Mouse (Mus musculus) neural tube, embryonic 13.5 days (tissue): Measurements from ENCODE around the gene Gm28269. TPM values are rescaled to one million over a fixed set of nuclear protein-coding genes. Genes with fewer than 3 reads are reported as not detected.

ENCODE experiments used
- ATAC-seq: fragments of 200-750 bp; cut with Nextera tagmentation; 2 replicates; pipeline ENCODE4 v1.8.0; 2017; ENCODE audit warnings: low read depth, mild to moderate bottlenecking, moderate TSS enrichment, moderate library complexity
- H3K27ac ChIP-seq: fragments of 300-500 bp; sonication (generic); replicated peaks from 2 replicates; pipeline ENCODE4 v1.5.1; 2015; ENCODE audit warnings: moderate library complexity, mild to moderate bottlenecking, inconsistent platforms
- H3K27me3 ChIP-seq: fragments of 300-500 bp; sonication (generic); 2 replicates; pipeline ENCODE4 v1.6.1; 2015; ENCODE audit warnings: mild to moderate bottlenecking, inconsistent platforms
- H3K36me3 ChIP-seq: fragments of 300-500 bp; sonication (generic); 2 replicates; pipeline ENCODE4 v1.6.1; 2015; ENCODE audit warnings: mild to moderate bottlenecking, inconsistent platforms
- H3K4me1 ChIP-seq: fragments of 300-500 bp; sonication (generic); replicated peaks from 2 replicates; pipeline ENCODE4 v1.6.1; 2015; ENCODE audit warnings: inconsistent platforms
- H3K4me2 ChIP-seq: fragments of 300-500 bp; sonication (generic); 2 replicates; pipeline ENCODE4 v1.6.1; 2015; ENCODE audit warnings: inconsistent platforms, mild to moderate bottlenecking, moderate library complexity
- H3K4me3 ChIP-seq: fragments of 300-500 bp; sonication (generic); 2 replicates; pipeline ENCODE4 v1.5.1; 2015; ENCODE audit warnings: mild to moderate bottlenecking, inconsistent platforms
- H3K9ac ChIP-seq: fragments of 300-500 bp; sonication (generic); 2 replicates; pipeline ENCODE4 v1.6.1; 2015; ENCODE audit warnings: moderate library complexity, mild to moderate bottlenecking, inconsistent platforms
- H3K9me3 ChIP-seq: fragments of 300-500 bp; sonication (generic); 2 replicates; pipeline ENCODE4 v1.6.1; 2016; ENCODE audit warnings: inconsistent platforms
- WGBS: fragments of 180-500 bp; shearing (Covaris S2); methylation state at CpG from one replicate; pipeline ENCODE4 v1.1.7; 2015; 5-methylcytosine and 5-hydroxymethylcytosine counted together
- polyA plus RNA-seq: library from polyadenylated mRNA; unstranded; fragments of >200 nt; fragmentation: Nextera tagmentation; extraction: Ambion mirVana; gene quantifications from 2 replicates; pipeline ENCODE4 v1.2.1, GENCODE M21; 2015

The Gm28269 gene
- not detected in 2 replicates for polyA plus RNA-seq

DNA sequence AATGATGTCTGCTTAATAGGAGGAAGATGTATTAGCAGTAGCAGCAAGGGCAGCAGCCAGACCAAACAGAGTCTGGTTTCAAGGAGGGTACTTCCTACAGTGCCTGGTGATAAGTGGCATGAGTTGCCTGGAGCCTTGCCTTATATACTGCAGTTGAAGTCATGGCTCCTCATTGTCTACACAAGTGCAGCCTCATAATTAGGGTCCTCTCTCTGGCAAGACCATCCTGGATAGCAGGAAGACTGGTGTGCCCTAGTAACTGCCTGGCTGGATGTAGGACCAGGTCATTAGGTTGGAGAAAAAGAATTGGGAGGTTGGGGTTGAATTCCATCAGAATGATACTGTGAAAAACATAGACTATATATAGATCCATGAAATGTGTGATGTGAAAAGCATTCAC, at the start of gene Gm28269:
Gene Gm28269 (minus strand): TSS at position 101 of the 400 bp plus-strand sequence.
- no peak for ATAC-seq
- Histone ChIP-seq H3K27me3 (no peaks in the 10 kb centered on the region), H3K27ac (no peak within 1 kb of the TSS), H3K4me3 (no peak within 1 kb of the TSS), H3K4me2 (no peak within 1 kb of the TSS), H3K4me1 (no peaks in the 10 kb centered on the region), H3K9ac (no peak within 1 kb of the TSS), H3K36me3 (no peaks in the 10 kb centered on the region), H3K9me3 (no peaks in the 10 kb centered on the region)

DNA sequence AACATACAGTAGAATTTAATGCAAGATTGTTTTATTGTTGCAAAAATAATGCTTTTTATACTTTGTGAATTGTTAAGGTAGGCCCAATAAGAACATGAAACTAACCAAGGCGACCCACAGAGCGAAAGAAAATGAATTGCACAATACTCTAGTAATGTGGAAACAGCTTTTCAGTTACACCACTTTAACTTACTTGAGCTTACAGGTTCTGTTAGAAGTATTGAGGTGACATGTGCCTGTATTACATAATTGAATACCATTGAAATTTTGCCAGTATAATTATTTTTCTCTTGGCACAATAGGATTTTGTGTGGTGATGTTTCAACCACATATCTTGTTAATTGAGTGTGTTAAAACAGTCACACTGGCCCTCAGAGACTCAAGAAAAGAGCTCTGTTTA, 28.0 kb downstream of the Gm28269 start:
- H3K36me3 ChIP-seq, result no peaks in the 10 kb centered on the region
- no peak for ATAC-seq
- WGBS, result 97% methylated on average over 2 of the region's 2 CpGs

DNA sequence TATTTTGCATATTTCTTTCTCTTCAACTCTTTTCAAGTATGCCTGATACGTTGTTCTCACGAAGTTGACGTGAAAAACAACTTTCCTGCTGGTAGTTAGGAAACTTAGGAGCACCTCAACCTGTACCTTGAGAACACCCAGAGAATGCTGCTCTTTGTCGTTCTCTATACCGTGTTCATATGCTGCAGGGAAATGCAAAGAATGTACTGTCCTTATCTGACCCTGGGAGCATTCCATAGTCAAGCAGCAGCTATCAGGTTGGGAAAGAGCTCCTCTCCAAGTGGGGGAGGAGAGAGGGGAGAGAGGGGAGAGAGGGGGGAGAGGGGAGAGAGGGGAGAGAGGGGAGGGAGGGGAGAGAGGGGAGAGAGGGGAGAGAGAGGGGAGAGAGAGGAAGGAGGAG, 29.6 kb downstream of the Gm28269 start:
- Histone ChIP-seq H3K4me1 (no peaks in the 10 kb centered on the region), H3K27me3 (no peaks in the 10 kb centered on the region), H3K27ac (no peak overlapping the region), H3K4me2 (no peak overlapping the region), H3K4me3 (no peak overlapping the region), H3K9me3 (no peaks in the 10 kb centered on the region), H3K36me3 (no peaks in the 10 kb centered on the region), H3K9ac (no peak overlapping the region)
- WGBS, result 67% methylated on average over 5 of the region's 5 CpGs
- no peak for ATAC-seq

More for the DNA sequence above, 28.0 kb downstream of the Gm28269 start:
- no peaks in the 10 kb centered on the region for H3K27me3 ChIP-seq
- H3K4me1 ChIP-seq, result no peaks in the 10 kb centered on the region
- no peak overlapping the region for H3K27ac ChIP-seq
- no peak overlapping the region for H3K4me2 ChIP-seq
- H3K4me3 ChIP-seq, result no peak overlapping the region
- no peaks in the 10 kb centered on the region for H3K9me3 ChIP-seq
- no peak overlapping the region for H3K9ac ChIP-seq

DNA sequence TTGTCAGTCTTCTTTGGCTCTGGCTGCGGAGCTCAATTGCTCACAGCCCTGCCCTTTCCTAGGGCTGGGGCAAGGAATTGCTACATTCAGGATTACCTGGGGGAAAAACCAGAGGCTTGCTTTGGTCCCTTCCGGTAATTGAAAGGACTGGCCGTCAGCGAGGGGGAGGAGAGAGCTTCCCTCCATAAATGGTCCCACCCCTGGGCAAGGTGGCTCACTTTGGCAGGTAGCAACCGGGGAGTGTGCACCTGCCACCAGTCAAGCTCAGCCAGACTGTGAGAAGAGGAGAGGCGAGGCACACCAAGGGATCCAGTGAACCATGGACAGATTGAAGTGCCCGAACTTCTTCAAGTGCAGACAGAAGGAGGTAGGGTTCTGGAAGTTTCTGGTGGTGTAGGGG, 30.1 kb downstream of the Gm28269 start, which contains the start of gene Slc6a14:
Gene Slc6a14 (plus strand): TSS at position 68 of the 400 bp plus-strand sequence.
- H3K27me3 ChIP-seq, result no peaks in the 10 kb centered on the region
- no peak within 1 kb of the TSS for H3K4me2 ChIP-seq
- H3K9me3 ChIP-seq, result no peaks in the 10 kb centered on the region
- ATAC-seq, result no peak
- WGBS, result 73% methylated on average over 7 of the region's 7 CpGs
- H3K4me3 ChIP-seq, result no peak within 1 kb of the TSS
- no peaks in the 10 kb centered on the region for H3K4me1 ChIP-seq
- no peaks in the 10 kb centered on the region for H3K36me3 ChIP-seq
- H3K9ac ChIP-seq, result no peak within 1 kb of the TSS
- no peak within 1 kb of the TSS for H3K27ac ChIP-seq

DNA sequence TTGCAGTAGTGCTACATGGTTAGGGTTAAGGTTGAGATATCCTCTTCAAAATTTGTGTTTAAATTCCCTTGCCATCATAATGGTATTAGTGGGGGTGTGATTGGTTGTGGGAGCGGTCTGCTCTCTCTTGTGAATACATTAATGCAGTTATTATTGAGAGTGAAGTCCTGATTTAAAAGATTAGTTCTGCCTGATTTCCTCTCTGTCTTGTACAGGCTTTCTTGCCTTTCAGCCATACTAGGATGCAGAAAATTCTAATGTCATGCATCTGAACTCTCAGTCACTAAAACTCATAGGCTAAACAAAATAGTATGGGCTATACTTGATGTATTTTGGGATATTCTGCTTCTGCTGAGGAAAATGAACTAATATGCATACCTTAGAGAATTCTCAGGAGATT, 40.4 kb downstream of the Gm28269 start:
- no peak overlapping the region for H3K9ac ChIP-seq
- no peaks in the 10 kb centered on the region for H3K36me3 ChIP-seq
- H3K27ac ChIP-seq, result no peak overlapping the region
- no peaks in the 10 kb centered on the region for H3K27me3 ChIP-seq
- no peak for ATAC-seq
- no peak overlapping the region for H3K4me2 ChIP-seq
- H3K4me3 ChIP-seq, result no peak overlapping the region
- no peaks in the 10 kb centered on the region for H3K4me1 ChIP-seq
- no peaks in the 10 kb centered on the region for H3K9me3 ChIP-seq
- 68% methylated on average over 1 of the region's 1 CpGs for WGBS

DNA sequence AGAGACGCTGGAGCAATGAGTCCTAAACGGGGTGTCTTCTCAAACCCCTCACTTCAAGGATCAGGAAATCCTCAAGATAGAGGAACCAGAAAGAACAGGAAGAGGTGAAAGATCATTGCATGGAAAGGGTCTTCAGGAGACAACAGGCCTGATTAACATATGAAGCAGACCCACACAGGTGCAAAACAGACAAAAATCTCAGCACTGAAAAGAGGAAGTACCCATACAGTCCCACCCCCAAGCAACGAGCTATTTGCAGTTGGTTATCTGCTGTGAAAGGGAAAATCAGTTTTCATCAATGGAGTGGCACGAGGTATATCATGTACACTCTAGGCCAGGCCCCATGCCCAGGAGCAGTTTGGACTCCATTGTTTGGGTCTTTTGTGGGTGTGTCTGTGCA, 43.3 kb downstream of the Gm28269 start:
- Histone ChIP-seq H3K4me3 (no peak overlapping the region), H3K4me2 (no peak overlapping the region), H3K9ac (no peak overlapping the region), H3K27me3 (no peaks in the 10 kb centered on the region), H3K36me3 (no peaks in the 10 kb centered on the region), H3K4me1 (no peaks in the 10 kb centered on the region), H3K27ac (no peak overlapping the region), H3K9me3 (no peaks in the 10 kb centered on the region)
- ATAC-seq, result no peak
- 88% methylated on average over 4 of the region's 4 CpGs for WGBS

DNA sequence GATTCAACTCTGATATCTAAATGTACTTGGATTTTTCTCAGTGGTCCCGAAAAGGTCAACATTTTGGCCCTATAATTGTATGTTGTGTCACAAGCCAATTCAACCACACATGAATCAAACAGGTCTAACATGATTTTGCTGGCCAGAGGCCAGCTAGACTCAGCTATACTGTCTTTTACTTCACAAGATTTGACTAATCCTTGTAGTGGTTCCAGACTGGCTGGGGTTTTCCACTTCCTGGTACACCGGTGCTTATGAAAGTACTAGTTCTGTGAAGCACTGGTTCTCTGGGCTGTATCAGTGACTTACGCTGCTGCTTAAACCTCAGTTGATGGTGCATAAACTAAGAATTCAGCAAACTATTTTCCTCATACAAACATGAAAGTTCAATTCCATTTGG, 49.2 kb downstream of the Gm28269 start:
- no peaks in the 10 kb centered on the region for H3K4me1 ChIP-seq
- WGBS, result 91% methylated on average over 3 of the region's 3 CpGs
- ATAC-seq, result no peak
- no peaks in the 10 kb centered on the region for H3K9me3 ChIP-seq
- no peaks in the 10 kb centered on the region for H3K27me3 ChIP-seq
- H3K36me3 ChIP-seq, result no peaks in the 10 kb centered on the region
- H3K9ac ChIP-seq, result no peak overlapping the region
- no peak overlapping the region for H3K4me2 ChIP-seq
- no peak overlapping the region for H3K4me3 ChIP-seq
- H3K27ac ChIP-seq, result no peak overlapping the region

DNA sequence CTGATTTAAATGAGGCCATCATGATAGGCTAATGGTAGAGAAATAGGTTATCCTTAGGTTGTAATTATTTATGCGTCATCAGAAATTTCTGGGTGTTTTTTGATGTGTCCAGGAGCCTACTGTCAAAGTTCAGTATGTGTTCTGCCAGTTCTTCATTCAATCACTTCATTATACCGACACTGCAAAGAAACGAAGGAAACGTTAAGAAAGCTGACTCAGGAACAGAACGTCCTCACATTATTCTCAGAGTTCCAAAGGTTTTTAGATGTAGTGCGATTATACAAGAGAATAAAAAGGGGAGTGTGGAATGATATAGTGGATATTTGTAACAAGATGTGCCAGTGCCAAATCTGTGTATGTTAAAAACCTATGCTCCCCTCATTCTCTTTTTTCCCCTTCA, 49.7 kb downstream of the Gm28269 start:
- Histone ChIP-seq H3K4me2 (no peak overlapping the region), H3K27ac (no peak overlapping the region), H3K9me3 (no peaks in the 10 kb centered on the region), H3K4me3 (no peak overlapping the region), H3K4me1 (no peaks in the 10 kb centered on the region), H3K9ac (no peak overlapping the region), H3K36me3 (no peaks in the 10 kb centered on the region), H3K27me3 (no peaks in the 10 kb centered on the region)
- ATAC-seq, result no peak
- WGBS, result 85% methylated on average over 6 of the region's 6 CpGs

Other genes with a start within 250 kb of the Gm28269 start
- gene Slc6a14, start 30.2 kb downstream of the Gm28269 start, polyA plus RNA-seq, result not detected in 2 replicates